Mouse (Mus musculus) left cerebral cortex, postnatal 36 days (tissue): ENCODE measurements around the gene Adig. TPM values are rescaled to one million over a fixed set of nuclear protein-coding genes. Genes with fewer than 3 reads are reported as not detected.
A peak's percentile ranks its signal among the peaks of the same experiment; 100 is the strongest.

ENCODE experiments used
- DNase-seq, 2 experiments: peaks; one replicate each; pipeline ENCODE4 v3.0.0; 2021 to 2022; ENCODE audit warnings: low spot score in 2 of 2, mixed read lengths in 1 of 2
- intact Hi-C: fragments of 180-260 bp; cut with DNase I; formaldehyde crosslinking; loops from one replicate; pipeline ENCODE4 v1.15.1; 2025
- total RNA-seq, 2 experiments: library from RNA; stranded (reverse); gene quantifications; 2 replicates each; pipeline ENCODE4 v1.2.3; 2021

The Adig gene
- total RNA-seq, 2 experiments from 2014 or later: not detected

DNA sequence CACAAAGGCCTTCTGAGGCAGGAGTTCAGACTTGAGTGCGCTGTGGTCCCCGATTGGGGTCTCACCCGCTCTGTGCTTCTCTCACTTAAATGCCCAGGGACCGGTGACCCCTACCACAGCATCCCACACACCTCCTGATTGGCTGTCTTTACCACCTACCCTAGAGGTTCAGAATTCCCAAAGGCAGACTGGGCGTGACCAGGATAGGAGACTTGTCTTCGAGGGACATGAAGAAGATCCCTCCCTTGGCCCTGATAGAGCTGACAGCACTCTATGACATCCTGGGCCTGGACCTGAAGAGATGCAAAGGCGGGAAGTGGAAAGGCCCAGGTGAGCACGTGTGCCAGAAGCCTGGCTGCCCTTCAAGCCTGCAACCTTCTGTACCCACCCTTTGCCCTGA is 32.1 kb downstream of the Adig start:
- no peak for DNase-seq
- intact Hi-C loops: loop anchor here (5.0 kb wide), 1 partner anchor 478 kb away; no protein-coding TSS in a partner anchor

DNA sequence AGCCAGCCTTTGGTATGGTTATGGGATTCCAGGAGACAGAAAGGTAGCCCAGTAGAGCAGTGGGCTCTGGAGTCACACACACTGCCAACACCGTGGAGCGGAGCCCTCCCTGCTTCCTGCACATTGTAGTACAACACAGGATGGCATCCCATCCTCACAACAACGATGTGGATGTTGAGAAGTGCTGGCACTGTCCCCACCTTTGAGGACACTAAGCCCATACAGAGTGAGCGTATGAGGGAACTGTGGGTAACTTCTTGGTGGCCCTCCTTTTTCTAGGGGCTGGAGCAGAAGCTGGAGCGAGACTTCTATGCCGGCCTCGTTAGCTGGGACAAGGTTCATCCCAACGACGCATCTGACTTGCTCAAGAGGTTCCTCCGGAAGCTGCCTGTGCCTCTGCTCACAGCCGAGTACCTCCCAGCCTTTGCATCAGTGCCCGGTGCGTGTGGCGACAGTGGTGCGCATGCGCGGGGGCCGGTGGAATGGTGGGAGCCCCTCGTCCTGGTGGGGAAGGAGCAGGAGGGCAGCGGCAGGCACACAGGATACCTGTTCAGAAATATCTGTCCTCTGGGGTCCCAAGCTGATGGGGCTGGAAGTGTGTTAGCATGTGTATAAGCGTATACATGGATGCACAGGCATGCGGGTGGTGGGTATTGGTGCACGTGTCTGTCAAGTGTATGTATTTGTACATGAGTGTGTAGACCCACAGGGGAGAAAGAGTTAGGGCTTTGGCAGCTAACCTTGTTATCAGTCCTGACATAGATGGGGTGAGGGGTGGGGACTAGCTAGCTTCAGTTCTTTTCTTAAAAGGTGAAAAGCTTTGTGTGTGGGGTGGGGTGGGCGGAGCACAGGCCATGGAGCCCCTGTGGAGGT is 37.3 kb downstream of the Adig start:
- intact Hi-C loops: no loop called here
- DNase-seq: no peak

GRCm38 (mm10) chr2:158541286-158541685 is 38.9 kb downstream of the Adig start:
- no peak for DNase-seq
- intact Hi-C loops: no loop called here

DNA sequence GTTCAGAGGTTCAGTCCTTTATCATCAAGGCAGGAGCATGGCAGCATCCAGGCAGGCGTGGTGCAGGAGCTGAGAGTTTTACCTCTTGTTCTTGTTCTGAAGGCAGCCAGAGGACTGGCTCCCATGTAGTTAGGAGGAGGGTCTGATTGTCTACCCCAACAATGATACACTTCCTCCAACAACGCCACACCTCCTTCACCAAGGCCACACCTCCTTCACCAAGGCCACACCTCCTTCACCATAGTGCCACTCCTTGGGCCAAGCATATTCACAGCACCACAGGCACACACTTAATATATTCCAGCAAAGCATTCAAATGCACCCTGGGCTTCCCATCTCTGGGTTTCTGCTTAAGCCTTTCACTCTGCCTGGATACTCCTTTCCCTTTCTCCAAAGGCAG is 42.9 kb downstream of the Adig start:
- DNase-seq: no peak
- intact Hi-C loops: loop anchor here (5.0 kb wide), 1 partner anchor 97 kb away; no protein-coding TSS in a partner anchor

GRCm38 (mm10) chr2:158546751-158547150 is 44.3 kb downstream of the Adig start:
- peak; percentile 62 to 67 for DNase-seq
- intact Hi-C loops: loop anchor here (5.0 kb wide), 1 partner anchor 96 kb away; no protein-coding TSS in a partner anchor

GRCm38 (mm10) chr2:158550067-158550466 is 47.7 kb downstream of the Adig start:
- DNase-seq: peak; percentile 64 to 71
- intact Hi-C loops: loop anchor here (2.0 to 10.0 kb wide), 2 partner anchors 77 to 315 kb away; no protein-coding TSS in a partner anchor

DNA sequence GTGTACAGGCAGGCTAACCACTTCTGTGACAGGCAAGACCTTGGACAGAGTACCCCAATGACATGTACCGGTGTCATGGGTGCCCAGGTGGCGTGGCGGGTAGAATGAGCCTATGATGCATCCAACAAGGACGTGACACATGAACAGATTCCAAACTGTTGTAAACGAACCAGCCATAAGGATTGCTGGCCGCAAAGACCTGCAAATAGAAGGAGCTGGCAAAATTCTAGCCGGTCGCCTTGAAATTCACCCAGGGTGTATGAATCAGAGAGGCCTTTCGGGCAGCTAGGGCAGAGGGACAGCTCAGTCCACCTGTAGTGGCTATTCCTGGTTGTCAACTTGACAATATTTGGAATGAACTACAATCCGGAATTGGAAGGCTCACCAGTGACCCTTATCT is 52.0 kb downstream of the Adig start:
- DNase-seq: no peak
- intact Hi-C loops: loop anchor here (10.0 kb wide), 1 partner anchor 310 kb away; no protein-coding TSS in a partner anchor

DNA sequence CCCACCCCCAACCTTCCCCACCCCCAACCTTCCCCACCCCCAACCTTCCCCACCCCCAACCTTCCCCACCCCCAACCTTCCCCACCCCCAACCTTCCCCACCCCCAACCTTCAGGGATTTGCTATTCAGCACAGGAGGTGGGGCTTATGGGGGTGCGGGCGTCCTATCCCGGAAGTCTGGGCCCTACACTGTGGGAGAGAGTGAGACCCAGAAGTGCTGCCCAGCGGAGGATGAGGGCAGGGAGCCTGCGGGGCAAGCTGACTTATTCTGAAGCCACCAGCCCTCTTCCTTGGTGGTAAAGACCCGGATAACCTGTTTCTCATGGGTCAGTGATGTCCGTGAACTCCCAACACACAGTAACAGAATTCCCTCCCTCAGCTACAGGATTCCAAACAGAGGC is 52.8 kb downstream of the Adig start:
- intact Hi-C loops: loop anchor here (5.0 to 10.0 kb wide), 2 partner anchors 57 to 310 kb away; partner anchors contain the start of gene Slc32a1
- no peak for DNase-seq

GRCm38 (mm10) chr2:158555812-158556211 is 53.4 kb downstream of the Adig start:
- intact Hi-C loops: loop anchor here (5.0 to 10.0 kb wide), 2 partner anchors 56 to 309 kb away; partner anchors contain the start of gene Slc32a1
- DNase-seq: no peak

- intact Hi-C loops: loop anchor here (5.0 to 10.0 kb wide), 2 partner anchors 56 to 309 kb away; partner anchors contain the start of gene Slc32a1
- peak; percentile 70 to 76 for DNase-seq
Measured at GRCm38 (mm10) chr2:158556225-158556624, 53.8 kb downstream of the Adig start.

GRCm38 (mm10) chr2:158556750-158557149 is 54.3 kb downstream of the Adig start:
- no peak for DNase-seq
- intact Hi-C loops: loop anchor here (5.0 to 10.0 kb wide), 2 partner anchors 56 to 308 kb away; partner anchors contain the start of gene Slc32a1

Other genes with a start within 250 kb of the Adig start
- gene Bpi, start 244.5 kb upstream of the Adig start, total RNA-seq: not detected
- gene Lbp, start 196.1 kb upstream of the Adig start, total RNA-seq: 1 to 10 TPM; 1.6 to 2.2 TPM
- 100 to 1,000 TPM; 386 to 903 TPM for gene Snhg11, start 127.0 kb upstream of the Adig start, total RNA-seq
- 100 to 1,000 TPM; 107 to 109 TPM for gene Ralgapb, start 92.8 kb upstream of the Adig start, total RNA-seq
- gene Arhgap40, start 10.2 kb downstream of the Adig start, total RNA-seq: not detected
- 10 to 100 TPM; 95.4 to 97.9 TPM for gene Slc32a1, start 108.2 kb downstream of the Adig start, total RNA-seq
- gene Actr5, start 122.3 kb downstream of the Adig start, total RNA-seq: 10 to 100 TPM; 12.1 to 13.1 TPM
- gene Ppp1r16b, start 162.8 kb downstream of the Adig start, total RNA-seq: 100 to 1,000 TPM; 125 to 129 TPM